Mouse (Mus musculus) hindbrain, embryonic 12.5 days (tissue): ENCODE data around the gene Fam241a. TPM values are rescaled to one million over a fixed set of nuclear protein-coding genes. Genes with fewer than 3 reads are reported as not detected.

Experiments
- ATAC-seq: fragments of 200-750 bp; cut with Nextera tagmentation; 2 replicates; pipeline ENCODE4 v1.8.0; 2017; ENCODE audit warnings: moderate TSS enrichment; ENCODE audit not compliant: low FRiP score
- H3K27ac ChIP-seq: fragments of 300-500 bp; sonication (generic); 2 replicates; pipeline ENCODE4 v1.5.1; 2016; ENCODE audit warnings: mild to moderate bottlenecking
- H3K27me3 ChIP-seq: fragments of 300-500 bp; sonication (generic); 2 replicates; pipeline ENCODE4 v1.6.1; 2016; ENCODE audit warnings: mild to moderate bottlenecking
- H3K36me3 ChIP-seq: fragments of 300-500 bp; sonication (generic); 2 replicates; pipeline ENCODE4 v1.6.1; 2016; ENCODE audit warnings: mild to moderate bottlenecking
- H3K4me1 ChIP-seq: fragments of 300-500 bp; sonication (generic); 2 replicates; pipeline ENCODE4 v1.6.1; 2016
- H3K4me2 ChIP-seq: fragments of 300-500 bp; sonication (generic); replicated peaks from 2 replicates; pipeline ENCODE4 v1.6.1; 2016; ENCODE audit warnings: mild to moderate bottlenecking
- H3K4me3 ChIP-seq: fragments of 300-500 bp; sonication (generic); 2 replicates; pipeline ENCODE4 v1.5.1; 2016; ENCODE audit warnings: mild to moderate bottlenecking
- H3K9ac ChIP-seq: fragments of 300-500 bp; sonication (generic); 2 replicates; pipeline ENCODE4 v1.6.1; 2016; ENCODE audit warnings: mild to moderate bottlenecking, moderate library complexity
- H3K9me3 ChIP-seq: fragments of 300-500 bp; sonication (generic); replicated peaks from 2 replicates; pipeline ENCODE4 v1.6.1; 2016; ENCODE audit warnings: mild to moderate bottlenecking
- WGBS: fragments of 180-500 bp; shearing (Covaris S2); methylation state at CpG from one replicate; pipeline ENCODE4 v1.1.7; 2016; 5-methylcytosine and 5-hydroxymethylcytosine counted together
- polyA plus RNA-seq: library from polyadenylated mRNA; unstranded; fragments of >200 nt; fragmentation: Nextera tagmentation; extraction: Ambion mirVana; gene quantifications from 2 replicates; pipeline ENCODE4 v1.2.1, GENCODE M21; 2016

Fam241a gene
- polyA plus RNA-seq, 1 experiment from 2014 or later, result 12.0 TPM

DNA sequence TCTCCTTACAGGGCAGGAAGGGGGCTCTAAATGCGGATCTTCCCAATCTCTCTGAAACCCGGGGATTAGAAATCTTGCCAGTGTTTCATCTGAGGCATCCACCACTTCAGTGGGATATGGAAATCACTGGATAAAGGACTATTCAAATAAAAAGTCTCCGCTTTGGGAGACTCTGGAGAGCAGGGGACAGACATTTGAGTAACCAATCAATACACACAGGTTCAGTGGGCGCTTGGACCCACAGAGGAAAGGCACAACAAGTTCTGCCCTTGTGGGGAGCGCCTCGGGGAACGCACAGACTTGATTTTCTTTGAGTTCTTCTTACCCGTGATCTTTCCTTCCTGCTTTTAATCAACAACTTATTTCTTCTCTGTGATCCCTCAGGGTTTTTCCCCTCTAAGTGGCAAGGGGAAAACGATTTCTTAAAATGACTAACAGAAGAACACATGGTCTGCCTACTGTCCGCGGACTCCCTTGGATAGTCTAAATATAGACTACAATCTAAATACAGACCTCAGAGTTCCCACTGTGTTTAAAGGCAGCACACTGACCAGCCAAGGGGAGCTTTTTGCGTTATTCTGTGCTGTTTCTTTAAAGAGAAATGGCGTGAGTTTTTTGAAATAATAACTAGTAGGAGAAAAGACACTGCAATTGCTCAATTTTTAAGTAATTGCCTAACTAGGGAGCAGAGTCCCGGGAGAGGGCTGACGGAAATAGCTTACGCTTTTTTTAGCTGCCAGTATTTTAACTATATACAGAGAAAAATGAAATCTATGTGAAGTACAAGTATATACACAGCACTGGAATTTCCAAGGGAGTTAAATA is 18.0 kb upstream of the Fam241a start:
- Histone ChIP-seq H3K4me3 (no peak overlapping the region), H3K9ac (no peak overlapping the region), H3K4me2 (no peak overlapping the region; the same call in 1 of the 2 replicates), H3K4me1 (no peaks in the 10 kb centered on the region), H3K27ac (no peak overlapping the region), H3K27me3 (no peaks in the 10 kb centered on the region), H3K9me3 (no peaks in the 10 kb centered on the region), H3K36me3 (no peaks in the 10 kb centered on the region)
- no peak for ATAC-seq
- WGBS, result 56% methylated on average over 16 of the region's 16 CpGs

GRCm38 (mm10) chr3:127909941-127910340 is 13.8 kb upstream of the Fam241a start:
- WGBS, result 82% methylated on average over 7 of the region's 7 CpGs

GRCm38 (mm10) chr3:127894981-127895779 is 944 bp downstream of the Fam241a start:
- H3K4me3 ChIP-seq, result peak overlapping the region; percentile 79
- peak overlapping the region; percentile 75 for H3K4me2 ChIP-seq
- no peaks in the 10 kb centered on the region for H3K36me3 ChIP-seq
- WGBS, result 37% methylated on average over 7 of the region's 7 CpGs
- H3K9ac ChIP-seq, result peak overlapping the region; percentile 75; the same call in 1 of the 2 replicates
- peak overlapping the region; percentile 66 for H3K27ac ChIP-seq
- no peaks in the 10 kb centered on the region for H3K9me3 ChIP-seq
- no peak for ATAC-seq
- H3K4me1 ChIP-seq, result no peaks in the 10 kb centered on the region
- H3K27me3 ChIP-seq, result peaks cover 14% of the 10 kb centered on the region

More at GRCm38 (mm10) chr3:127909941-127910340, 13.8 kb upstream of the Fam241a start:
- no peaks in the 10 kb centered on the region for H3K9me3 ChIP-seq
- no peaks in the 10 kb centered on the region for H3K36me3 ChIP-seq
- H3K4me3 ChIP-seq, result no peak overlapping the region
- no peak for ATAC-seq
- no peak overlapping the region for H3K4me2 ChIP-seq
- no peak overlapping the region for H3K27ac ChIP-seq
- no peaks in the 10 kb centered on the region for H3K4me1 ChIP-seq
- H3K27me3 ChIP-seq, result no peaks in the 10 kb centered on the region
- H3K9ac ChIP-seq, result no peak overlapping the region

DNA sequence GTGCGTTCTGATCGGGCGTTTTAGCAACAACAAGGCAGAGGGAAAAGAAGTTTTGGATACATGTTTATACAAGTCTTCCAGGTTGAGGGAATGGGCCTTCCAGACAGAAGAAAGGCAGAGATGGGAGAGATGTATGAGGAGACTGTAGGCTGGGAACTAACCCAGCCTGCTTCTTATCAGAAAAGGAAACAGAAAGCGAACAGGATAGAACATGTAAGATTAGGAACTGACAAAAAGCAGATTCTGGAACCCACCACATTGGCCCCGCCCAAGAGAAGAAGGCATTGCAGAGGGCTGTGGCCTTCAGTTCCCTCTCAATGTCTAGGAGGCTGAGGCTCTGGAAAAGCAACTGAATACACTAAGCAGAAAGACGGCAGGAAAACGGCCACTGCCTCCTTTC is 2.2 kb downstream of the Fam241a start:
- H3K4me3 ChIP-seq, result no peak overlapping the region
- H3K4me1 ChIP-seq, result no peaks in the 10 kb centered on the region
- no peak overlapping the region for H3K27ac ChIP-seq
- WGBS, result 85% methylated on average over 7 of the region's 7 CpGs
- H3K4me2 ChIP-seq, result no peak overlapping the region
- no peak for ATAC-seq
- H3K9me3 ChIP-seq, result no peaks in the 10 kb centered on the region
- no peaks in the 10 kb centered on the region for H3K36me3 ChIP-seq
- no peak overlapping the region for H3K9ac ChIP-seq
- H3K27me3 ChIP-seq, result peaks cover 12% of the 10 kb centered on the region

- Histone ChIP-seq H3K36me3 (no peaks in the 10 kb centered on the region), H3K9me3 (no peaks in the 10 kb centered on the region), H3K4me2 (no peak overlapping the region), H3K9ac (no peak overlapping the region), H3K4me1 (no peaks in the 10 kb centered on the region), H3K4me3 (no peak overlapping the region), H3K27ac (no peak overlapping the region), H3K27me3 (peaks cover 12% of the 10 kb centered on the region)
- 40% methylated on average over 10 of the region's 10 CpGs for WGBS
- ATAC-seq, result no peak
Measured at GRCm38 (mm10) chr3:127891906-127892305, 4.2 kb downstream of the Fam241a start.

DNA sequence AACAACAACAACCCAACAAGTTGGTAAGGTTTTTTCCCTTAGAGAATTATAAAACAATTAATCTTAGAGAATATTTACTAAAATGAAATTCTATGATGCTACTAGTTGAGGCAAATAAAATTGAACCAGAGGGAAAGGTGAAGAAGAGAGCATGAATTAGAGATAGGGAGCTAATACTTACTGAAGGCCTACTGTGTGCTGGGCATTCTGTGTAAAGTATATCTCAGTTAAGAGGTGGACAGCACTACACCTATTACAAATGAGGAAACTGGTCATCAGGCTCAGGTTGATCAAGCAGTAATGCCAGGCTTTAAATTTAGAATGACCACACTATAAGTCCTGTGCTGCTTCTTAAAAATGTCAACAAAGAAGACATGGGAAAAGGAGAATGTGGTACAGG is 6.1 kb downstream of the Fam241a start:
- Histone ChIP-seq H3K9me3 (no peaks in the 10 kb centered on the region), H3K4me3 (no peak overlapping the region), H3K4me2 (no peak overlapping the region), H3K9ac (no peak overlapping the region), H3K36me3 (no peaks in the 10 kb centered on the region), H3K27me3 (peaks cover 12% of the 10 kb centered on the region), H3K27ac (no peak overlapping the region), H3K4me1 (no peaks in the 10 kb centered on the region)
- no peak for ATAC-seq

DNA sequence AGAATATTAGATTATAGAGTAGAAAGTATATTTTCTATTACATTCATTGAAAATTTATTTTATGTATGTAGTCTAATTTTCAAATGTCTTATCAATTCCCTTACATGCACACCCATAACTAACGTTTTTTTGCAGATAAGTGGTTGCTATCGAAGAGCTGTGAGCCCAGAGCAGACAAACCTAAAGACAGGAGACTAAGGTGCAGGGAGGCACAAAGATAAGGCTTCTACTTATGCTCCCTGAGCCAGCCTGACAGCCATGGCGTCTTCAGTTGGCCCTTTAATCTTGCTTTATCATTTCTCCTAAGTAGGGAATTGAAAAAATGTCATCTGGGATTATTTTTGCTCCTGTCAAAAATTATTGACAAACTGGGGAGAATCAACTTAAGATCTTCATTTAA is 6.6 kb downstream of the Fam241a start:
- H3K36me3 ChIP-seq, result no peaks in the 10 kb centered on the region
- H3K4me3 ChIP-seq, result no peak overlapping the region
- H3K4me1 ChIP-seq, result no peaks in the 10 kb centered on the region
- no peak for ATAC-seq
- 85% methylated on average over 3 of the region's 3 CpGs for WGBS
- H3K4me2 ChIP-seq, result no peak overlapping the region
- H3K27me3 ChIP-seq, result peaks cover 8% of the 10 kb centered on the region
- no peaks in the 10 kb centered on the region for H3K9me3 ChIP-seq
- no peak overlapping the region for H3K9ac ChIP-seq
- H3K27ac ChIP-seq, result no peak overlapping the region

DNA sequence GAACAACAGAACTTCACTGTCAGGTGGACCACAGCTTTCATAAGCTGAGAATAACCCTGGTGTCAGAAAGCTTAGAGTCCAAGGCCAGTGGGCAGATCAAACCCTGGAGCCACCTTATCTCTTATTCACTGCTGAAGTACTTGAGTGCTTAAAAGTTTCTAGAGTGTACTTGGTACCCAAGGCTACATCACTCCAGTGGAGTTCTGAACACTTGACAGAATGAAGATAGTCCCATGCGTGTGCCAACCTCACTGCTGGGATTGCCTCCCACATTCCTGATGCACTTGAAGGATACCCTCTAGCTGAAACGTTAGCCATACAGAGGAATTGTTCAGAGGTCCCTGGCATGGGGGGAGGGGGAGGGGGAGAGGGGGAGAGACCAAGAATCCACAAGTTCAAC is 14.4 kb downstream of the Fam241a start:
- no peaks in the 10 kb centered on the region for H3K27me3 ChIP-seq
- WGBS, result 71% methylated on average over 2 of the region's 2 CpGs

DNA sequence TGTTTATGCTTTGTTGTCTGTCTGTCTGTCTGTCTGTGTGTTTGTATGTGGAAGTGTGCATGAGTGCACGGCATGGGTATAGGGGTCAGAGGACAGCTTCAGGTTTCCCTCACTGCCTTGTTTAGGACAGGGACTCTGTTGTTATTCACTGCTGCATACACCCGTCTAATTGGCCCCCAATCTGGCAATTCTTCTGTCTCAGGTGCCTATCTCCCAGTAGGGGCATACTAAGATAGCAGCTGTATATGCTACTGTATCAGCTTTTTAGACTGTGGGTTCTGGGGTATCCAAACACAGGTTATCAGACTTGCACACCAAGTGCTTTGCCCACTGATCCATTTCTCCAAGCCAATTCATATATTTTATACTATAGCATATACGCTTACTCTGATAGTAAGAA is 16.2 kb downstream of the Fam241a start:
- H3K36me3 ChIP-seq, result no peaks in the 10 kb centered on the region
- H3K4me1 ChIP-seq, result no peaks in the 10 kb centered on the region
- WGBS, result 76% methylated on average over 3 of the region's 3 CpGs
- H3K9ac ChIP-seq, result no peak overlapping the region
- H3K4me2 ChIP-seq, result no peak overlapping the region
- no peaks in the 10 kb centered on the region for H3K9me3 ChIP-seq
- ATAC-seq, result no peak
- no peak overlapping the region for H3K4me3 ChIP-seq
- no peaks in the 10 kb centered on the region for H3K27me3 ChIP-seq
- H3K27ac ChIP-seq, result no peak overlapping the region

More for the DNA sequence above, 14.4 kb downstream of the Fam241a start:
- no peaks in the 10 kb centered on the region for H3K36me3 ChIP-seq
- no peak overlapping the region for H3K9ac ChIP-seq
- no peak overlapping the region for H3K4me3 ChIP-seq
- no peak overlapping the region for H3K27ac ChIP-seq
- H3K4me2 ChIP-seq, result no peak overlapping the region
- ATAC-seq, result no peak
- no peaks in the 10 kb centered on the region for H3K4me1 ChIP-seq
- H3K9me3 ChIP-seq, result no peaks in the 10 kb centered on the region

GRCm38 (mm10) chr3:127875509-127875908 is 20.6 kb downstream of the Fam241a start:
- 92% methylated on average over 2 of the region's 2 CpGs for WGBS
- no peaks in the 10 kb centered on the region; the same call in 1 of the 2 replicates for H3K4me1 ChIP-seq

GRCm38 (mm10) chr3:127875059-127875458 is 21.1 kb downstream of the Fam241a start:
- WGBS, result 62% methylated on average over 7 of the region's 7 CpGs
- Histone ChIP-seq H3K9me3 (no peaks in the 10 kb centered on the region), H3K36me3 (no peaks in the 10 kb centered on the region), H3K27me3 (no peaks in the 10 kb centered on the region), H3K4me1 (no peaks in the 10 kb centered on the region; the same call in 1 of the 2 replicates), H3K27ac (peak overlapping the region; percentile 72), H3K4me3 (no peak overlapping the region), H3K4me2 (no peak overlapping the region), H3K9ac (no peak overlapping the region)
- no peak for ATAC-seq

More at GRCm38 (mm10) chr3:127875509-127875908, 20.6 kb downstream of the Fam241a start:
- H3K4me2 ChIP-seq, result no peak overlapping the region
- no peak for ATAC-seq
- no peak overlapping the region for H3K9ac ChIP-seq
- no peaks in the 10 kb centered on the region for H3K27me3 ChIP-seq
- H3K4me3 ChIP-seq, result no peak overlapping the region
- no peaks in the 10 kb centered on the region for H3K36me3 ChIP-seq
- H3K9me3 ChIP-seq, result no peaks in the 10 kb centered on the region
- no peak overlapping the region for H3K27ac ChIP-seq

DNA sequence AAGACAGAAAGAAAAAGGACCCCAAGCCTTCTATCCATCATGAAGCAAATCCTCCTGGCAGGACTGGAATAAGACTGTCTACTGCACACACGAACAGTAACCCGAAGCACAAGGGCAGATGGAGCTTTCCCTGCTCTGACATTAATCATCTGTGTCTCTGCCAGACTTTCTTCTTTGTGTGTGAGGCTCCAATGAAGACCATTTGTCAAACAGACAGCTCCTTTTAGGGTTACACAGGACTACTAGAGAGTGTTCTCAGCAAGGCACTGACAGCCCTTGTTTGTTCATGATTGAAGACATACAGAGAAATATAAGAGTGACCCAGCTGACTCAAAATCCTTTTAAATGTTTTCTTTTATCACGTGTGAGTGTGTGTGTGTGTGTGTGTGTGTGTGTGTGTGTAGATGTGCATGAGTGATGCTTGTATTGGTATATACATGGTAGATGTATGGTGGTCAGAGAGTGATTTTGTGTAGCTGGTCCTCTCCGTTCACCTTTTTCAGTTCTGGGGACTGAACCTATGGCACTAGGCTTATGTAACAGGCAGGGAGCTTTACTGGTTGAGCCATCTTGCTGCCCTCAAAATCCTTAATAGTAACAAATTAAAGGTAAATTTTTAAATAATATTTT is 21.8 kb downstream of the Fam241a start:
- no peaks in the 10 kb centered on the region; the same call in 1 of the 2 replicates for H3K4me1 ChIP-seq
- H3K27me3 ChIP-seq, result no peaks in the 10 kb centered on the region
- H3K9ac ChIP-seq, result no peak overlapping the region
- H3K9me3 ChIP-seq, result no peaks in the 10 kb centered on the region
- no peaks in the 10 kb centered on the region for H3K36me3 ChIP-seq
- H3K27ac ChIP-seq, result peak overlapping the region; percentile 55; the same call in 1 of the 2 replicates
- 31% methylated on average over 4 of the region's 4 CpGs for WGBS
- no peak overlapping the region for H3K4me3 ChIP-seq
- peak; percentile 94 for ATAC-seq
- H3K4me2 ChIP-seq, result no peak overlapping the region
